Mouse (Mus musculus) spleen, adult 2 months (tissue): ENCODE data around the gene Gm13271.
"Not testable (repeated sequence)": the region's sequence is repeated elsewhere in the genome, so short reads cannot be mapped to it uniquely, and the experiment has no call there.

Experiments
- CTCF ChIP-seq: fragments of 200-500 bp; IDR thresholded peaks from 2 replicates; pipeline ENCODE4 v1.5.1; 2011; ENCODE audit warnings: mild to moderate bottlenecking, inconsistent platforms; ENCODE audit not compliant: insufficient read depth, insufficient read length, insufficient replicate concordance; ENCODE audit errors: extremely low read depth
- POLR2A ChIP-seq: fragments of 200-500 bp; IDR thresholded peaks from 2 replicates; pipeline ENCODE4 v1.6.1; 2011; ENCODE audit warnings: low read depth, low read length, inconsistent platforms

- TF ChIP-seq CTCF, POLR2A: not testable (repeated sequence)
Measured at GRCm38 (mm10) chr4:88776622-88777021, 22.0 kb downstream of the Gm13271 start, which contains the start of gene Gm13289.
